Mouse (Mus musculus) stomach, embryonic 14.5 days (tissue): ENCODE results near the gene Tmem52b. TPM values are rescaled to one million over a fixed set of nuclear protein-coding genes. Genes with fewer than 3 reads are reported as not detected.

Source experiments
- ATAC-seq: fragments of 200-750 bp; cut with Nextera tagmentation; 2 replicates; pipeline ENCODE4 v1.8.0; 2017; ENCODE audit warnings: low read depth, moderate TSS enrichment; ENCODE audit not compliant: insufficient number of reproducible peaks, insufficient read depth, low FRiP score
- H3K27ac ChIP-seq: fragments of 300-500 bp; sonication (generic); 2 replicates; pipeline ENCODE4 v1.5.1; 2014; ENCODE audit warnings: mild to moderate bottlenecking, low read length, moderate library complexity, mixed read lengths
- H3K27me3 ChIP-seq: fragments of 300-500 bp; sonication (generic); 2 replicates; pipeline ENCODE4 v1.6.1; 2014; ENCODE audit warnings: low read length, control low read depth, mixed read lengths; ENCODE audit not compliant: control insufficient read depth, insufficient read depth
- H3K36me3 ChIP-seq: fragments of 300-500 bp; sonication (generic); 2 replicates; pipeline ENCODE4 v1.6.1; 2014; ENCODE audit warnings: mild to moderate bottlenecking, control low read depth, low read length, moderate library complexity, mixed read lengths; ENCODE audit not compliant: control insufficient read depth, insufficient read depth
- H3K4me1 ChIP-seq: fragments of 300-500 bp; sonication (generic); 2 replicates; pipeline ENCODE4 v1.6.1; 2014; ENCODE audit warnings: low read length, control low read depth, mixed read lengths; ENCODE audit not compliant: control insufficient read depth, insufficient read depth
- H3K4me2 ChIP-seq: fragments of 300-500 bp; sonication (generic); replicated peaks from 2 replicates; pipeline ENCODE4 v1.6.1; 2014; ENCODE audit warnings: low read depth, low read length, control low read depth
- H3K4me3 ChIP-seq: fragments of 300-500 bp; sonication (generic); 2 replicates; pipeline ENCODE4 v1.5.1; 2014; ENCODE audit warnings: low read depth, low read length, control low read depth
- H3K9ac ChIP-seq: fragments of 300-500 bp; sonication (generic); replicated peaks from 2 replicates; pipeline ENCODE4 v1.6.1; 2014; ENCODE audit warnings: low read depth, mild to moderate bottlenecking, control low read depth, low read length, moderate library complexity, mixed read lengths
- H3K9me3 ChIP-seq: fragments of 300-500 bp; sonication (generic); 2 replicates; pipeline ENCODE4 v1.6.1; 2016; ENCODE audit warnings: low read depth, low read length, control low read depth; ENCODE audit not compliant: control insufficient read depth
- WGBS: fragments of 180-500 bp; shearing (Covaris S2); extraction: QIAGEN DNeasy Blood & Tissue Kit; methylation state at CpG from one replicate; pipeline ENCODE4 v1.1.7; 2014; 5-methylcytosine and 5-hydroxymethylcytosine counted together
- polyA plus RNA-seq: library from polyadenylated mRNA; unstranded; fragments of >200 nt; fragmentation: Nextera tagmentation; extraction: Ambion mirVana; gene quantifications from 2 replicates; pipeline ENCODE4 v1.2.1, GENCODE M21; 2014

Tmem52b gene
- polyA plus RNA-seq, 1 experiment from 2014 or later: not detected

DNA sequence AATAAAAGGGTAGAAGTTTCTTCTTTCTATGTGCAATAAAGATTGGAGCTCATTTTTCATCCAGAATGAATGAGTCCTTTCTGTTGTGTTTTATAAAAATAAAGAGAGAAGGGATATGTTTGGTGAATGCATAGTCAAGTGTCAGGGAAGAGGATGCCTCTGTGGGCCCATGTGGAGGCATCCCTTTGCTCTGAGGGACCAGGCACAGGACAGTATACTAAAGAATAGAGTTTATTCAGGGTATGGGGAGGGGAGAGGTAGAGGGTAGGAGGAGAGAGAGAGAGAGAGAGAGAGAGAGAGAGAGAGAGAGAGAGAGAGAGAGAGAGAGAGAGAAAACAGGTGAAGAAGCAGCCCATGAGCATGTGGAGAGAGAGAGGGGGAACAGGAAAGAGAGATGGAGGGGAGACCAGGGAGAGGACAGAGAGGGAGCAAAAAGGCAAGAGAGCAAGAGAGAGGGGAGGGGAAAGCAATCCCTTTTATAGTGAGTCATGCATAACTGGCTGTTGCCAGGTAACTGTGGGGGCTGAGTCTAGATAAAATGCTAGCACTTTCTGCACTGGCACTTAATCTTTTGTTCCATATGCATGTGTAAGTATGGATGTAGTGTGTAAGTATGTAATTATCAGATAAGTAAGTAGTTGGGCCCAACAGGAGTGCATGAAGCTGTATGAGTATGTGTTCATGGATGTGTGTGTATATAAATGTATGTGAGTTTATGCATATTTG, 45.1 kb downstream of the Tmem52b start:
- H3K27ac ChIP-seq: no peak overlapping the region
- no peaks in the 10 kb centered on the region for H3K27me3 ChIP-seq
- no peaks in the 10 kb centered on the region for H3K9me3 ChIP-seq
- H3K36me3 ChIP-seq: no peaks in the 10 kb centered on the region
- no peak overlapping the region for H3K4me2 ChIP-seq
- H3K4me1 ChIP-seq: no peaks in the 10 kb centered on the region
- H3K9ac ChIP-seq: no peak overlapping the region
- H3K4me3 ChIP-seq: no peak overlapping the region
- peak; percentile 81 for ATAC-seq

DNA sequence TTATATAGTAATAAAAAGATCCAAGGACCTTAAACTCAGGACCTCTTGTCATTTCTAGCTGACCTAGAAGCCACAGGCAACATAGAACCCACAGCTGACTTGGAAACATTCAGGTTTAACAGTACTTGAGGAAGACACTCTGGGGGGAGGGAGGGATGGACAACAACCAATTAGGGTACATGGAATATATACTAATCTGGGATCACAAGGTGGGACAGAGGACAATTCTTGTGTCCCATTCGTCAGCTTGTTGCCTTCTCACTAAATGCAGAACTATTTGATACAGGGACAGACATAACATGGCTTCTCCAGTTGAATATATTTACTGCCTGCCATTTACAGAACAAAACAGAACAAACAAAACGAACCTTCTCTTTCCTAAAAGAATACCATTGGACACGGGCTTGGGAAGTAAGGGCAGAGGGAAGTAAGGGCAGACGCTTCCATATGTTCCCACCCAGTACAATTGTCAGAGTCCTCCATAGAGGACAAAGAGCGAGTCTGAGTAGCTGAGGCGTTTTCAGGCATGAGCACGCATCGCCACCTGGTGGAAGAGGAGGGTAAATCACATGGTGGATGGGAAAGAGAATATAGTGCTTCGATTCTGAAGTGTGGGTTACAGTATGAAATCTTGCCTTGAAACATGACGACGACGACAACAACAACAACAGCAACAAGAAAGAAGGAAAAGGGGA, 46.7 kb downstream of the Tmem52b start:
- peak; percentile 82; the same call in 1 of the 2 replicates for ATAC-seq
- Histone ChIP-seq H3K27ac (no peak overlapping the region), H3K9ac (no peak overlapping the region), H3K4me3 (no peak overlapping the region), H3K4me1 (no peaks in the 10 kb centered on the region), H3K36me3 (no peaks in the 10 kb centered on the region), H3K27me3 (no peaks in the 10 kb centered on the region), H3K4me2 (0 out of 2 replicates have a peak overlapping the region, but pooled peaks have one; percentile 16), H3K9me3 (no peaks in the 10 kb centered on the region)
- 21% methylated on average over 12 of the region's 12 CpGs for WGBS

GRCm38 (mm10) chr6:129559641-129560027, 47.3 kb downstream of the Tmem52b start:
- 51% methylated on average over 4 of the region's 4 CpGs for WGBS
- Histone ChIP-seq H3K4me1 (no peaks in the 10 kb centered on the region), H3K27me3 (no peaks in the 10 kb centered on the region), H3K36me3 (no peaks in the 10 kb centered on the region), H3K27ac (no peak overlapping the region), H3K9ac (no peak overlapping the region), H3K4me2 (no peak overlapping the region), H3K4me3 (no peak overlapping the region), H3K9me3 (no peaks in the 10 kb centered on the region)
- no peak for ATAC-seq

- Histone ChIP-seq H3K27me3 (no peaks in the 10 kb centered on the region), H3K4me3 (no peak overlapping the region), H3K9me3 (no peaks in the 10 kb centered on the region)
These were observed 52.9 kb downstream of the Tmem52b start for GRCm38 (mm10) chr6:129565257-129565656.

More at GRCm38 (mm10) chr6:129565257-129565656, 52.9 kb downstream of the Tmem52b start:
- no peak overlapping the region for H3K9ac ChIP-seq
- no peaks in the 10 kb centered on the region for H3K36me3 ChIP-seq
- no peak overlapping the region for H3K4me2 ChIP-seq
- no peaks in the 10 kb centered on the region for H3K4me1 ChIP-seq
- H3K27ac ChIP-seq: no peak overlapping the region
- ATAC-seq: no peak
- 65% methylated on average over 2 of the region's 2 CpGs for WGBS

Other genes with a start within 250 kb of the Tmem52b start
- gene Cd69, start 237.1 kb upstream of the Tmem52b start, polyA plus RNA-seq: 0.17 and 0.20 TPM in 2 replicates
- not detected in 2 replicates for gene 4922502D21Rik, start 180.8 kb upstream of the Tmem52b start, polyA plus RNA-seq
- gene Clec12a, start 169.9 kb upstream of the Tmem52b start, polyA plus RNA-seq: 1.0 and 1.8 TPM in 2 replicates
- gene Clec12b, start 126.7 kb upstream of the Tmem52b start, polyA plus RNA-seq: not detected in 2 replicates
- gene Clec1b, start 115.3 kb upstream of the Tmem52b start, polyA plus RNA-seq: 0.71 and 1.4 TPM in 2 replicates
- gene Clec9a, start 103.7 kb upstream of the Tmem52b start, polyA plus RNA-seq: 0.19 and 0.46 TPM in 2 replicates
- gene Clec1a, start 60.6 kb upstream of the Tmem52b start, polyA plus RNA-seq: 3.1 and 3.3 TPM in 2 replicates
- not detected in 2 replicates for gene Olr1, start 5.4 kb upstream of the Tmem52b start, polyA plus RNA-seq
- 13.2 and 15.6 TPM in 2 replicates for gene Gabarapl1, start 20.6 kb downstream of the Tmem52b start, polyA plus RNA-seq
- not detected in 2 replicates for gene Klre1, start 65.3 kb downstream of the Tmem52b start, polyA plus RNA-seq
- 0.29 and 0.69 TPM in 2 replicates for gene Klrd1, start 79.2 kb downstream of the Tmem52b start, polyA plus RNA-seq
- gene Klrk1, start 111.3 kb downstream of the Tmem52b start, polyA plus RNA-seq: 0.12 TPM in 1 of 2 replicates, not detected in the other
- not detected in 2 replicates for gene Klrc3, start 130.8 kb downstream of the Tmem52b start, polyA plus RNA-seq
- gene Klrc2, start 148.1 kb downstream of the Tmem52b start, polyA plus RNA-seq: not detected in 2 replicates
- not detected in 2 replicates for gene Klrc1, start 166.4 kb downstream of the Tmem52b start, polyA plus RNA-seq
- gene Klri1, start 204.6 kb downstream of the Tmem52b start, polyA plus RNA-seq: not detected in 2 replicates
- gene Klri2, start 227.9 kb downstream of the Tmem52b start, polyA plus RNA-seq: not detected in 2 replicates